Mouse (Mus musculus): ENCODE results near the gene Pcnx. TPM values are rescaled to one million over a fixed set of nuclear protein-coding genes. Genes with fewer than 3 reads are reported as not detected.

The Pcnx gene
- polyA plus RNA-seq, 1 experiment: 39.9 TPM

DNA sequence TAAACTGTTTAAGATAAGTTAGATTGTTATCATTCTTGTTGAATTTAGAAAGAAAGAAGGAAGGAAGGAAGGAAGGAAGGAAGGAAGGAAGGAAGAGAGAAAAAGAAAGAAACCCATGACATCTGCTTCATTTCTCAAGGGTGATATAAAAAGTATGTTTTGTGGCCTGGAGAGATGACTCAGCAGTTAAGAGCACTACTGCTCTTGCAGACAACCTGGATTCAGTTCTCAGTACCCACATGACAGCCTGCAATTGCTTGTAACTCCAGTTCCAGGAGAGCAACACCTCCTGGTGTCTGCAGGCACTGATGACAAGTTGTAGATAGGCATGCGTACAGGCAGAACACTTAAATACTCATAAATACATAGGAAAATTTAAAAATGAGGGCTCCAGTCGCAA is 105.6 kb downstream of the Pcnx start:
- no peaks in the 10 kb centered on the region for H3K4me1 ChIP-seq (ENCODE audit: control insufficient read depth, insufficient read depth, low read length)
- TF ChIP-seq CTCF (IDR thresholded peaks at IDR 0.05; ENCODE audit: extremely low read depth, insufficient read depth, low read length): no peak
- TF ChIP-seq POLR2A (IDR thresholded peaks at IDR 0.05; ENCODE audit: extremely low read depth, insufficient read depth, low read length): no peak
- no peak overlapping the region for H3K27ac ChIP-seq (ENCODE audit: insufficient read depth, low read length)
- H3K4me3 ChIP-seq (ENCODE audit: insufficient read depth, low read length): no peak overlapping the region

DNA sequence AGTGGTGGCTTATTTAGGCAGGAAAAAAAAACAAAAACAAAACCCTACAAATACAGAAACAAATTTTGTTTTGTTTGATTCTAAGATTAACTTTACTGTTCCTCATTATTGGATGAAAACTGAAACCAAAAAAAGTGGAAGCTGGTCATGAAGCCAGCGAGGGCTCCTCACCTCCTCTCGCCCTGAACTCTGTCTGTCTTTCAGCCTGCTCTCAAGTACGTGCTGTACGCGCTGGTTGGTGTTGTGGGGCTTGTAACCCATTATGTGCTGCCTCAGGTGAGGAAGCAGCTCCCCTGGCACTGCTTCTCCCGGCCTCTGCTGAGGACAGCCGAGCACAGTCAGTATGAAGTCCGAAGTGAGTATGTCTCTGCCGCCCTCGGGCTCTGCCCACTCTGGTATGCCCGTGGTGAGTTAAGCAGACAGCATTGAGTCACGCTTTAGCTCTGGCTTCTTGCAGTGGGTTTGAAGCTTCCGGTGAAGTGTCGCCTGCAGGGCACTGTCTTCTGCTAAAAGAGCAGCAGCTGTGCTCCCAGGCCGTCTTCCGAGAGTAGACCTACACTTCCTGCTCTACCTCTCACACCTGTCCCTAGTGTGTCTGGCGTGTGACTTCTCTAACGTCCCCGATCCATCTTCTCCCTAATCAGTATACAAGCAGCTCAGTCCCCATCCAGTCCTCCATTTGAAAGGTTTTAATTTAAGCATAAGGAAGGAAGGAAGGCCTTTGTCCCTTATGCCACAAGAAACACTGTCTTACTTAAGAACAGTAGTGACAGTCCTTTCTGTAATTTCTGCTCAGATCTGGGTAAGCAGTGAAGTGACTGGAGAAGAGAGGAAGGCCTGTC is 111.4 kb downstream of the Pcnx start:
- TF ChIP-seq CTCF (IDR thresholded peaks at IDR 0.05; ENCODE audit: extremely low read depth, insufficient read depth, low read length): no peak
- TF ChIP-seq POLR2A (IDR thresholded peaks at IDR 0.05; ENCODE audit: extremely low read depth, insufficient read depth, low read length): no peak

DNA sequence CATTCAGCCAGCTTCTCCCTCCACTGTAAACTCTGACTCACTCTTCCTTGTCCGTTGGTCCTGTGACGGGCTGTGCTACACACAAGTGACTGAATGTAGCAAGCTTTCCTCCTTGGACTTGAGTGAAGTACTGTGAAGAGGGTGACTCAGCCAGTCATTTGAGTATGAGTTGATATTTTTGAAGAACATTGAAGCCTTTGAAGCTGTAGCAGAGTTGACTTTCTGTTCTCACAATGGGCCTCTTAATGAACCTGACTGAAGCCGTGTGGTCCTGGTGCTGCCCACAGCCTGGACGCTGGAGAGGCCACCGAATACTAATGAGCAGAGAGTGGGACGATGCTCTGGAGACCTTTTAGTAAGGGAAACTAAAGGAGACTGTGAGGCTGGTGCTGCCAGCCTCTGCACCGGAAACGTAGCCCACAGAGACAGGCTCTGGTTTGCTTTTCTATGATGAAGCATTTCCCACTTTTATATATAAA is 112.1 kb downstream of the Pcnx start:
- no peak overlapping the region for H3K27ac ChIP-seq (ENCODE audit: insufficient read depth, low read length)
- no peak overlapping the region for H3K4me3 ChIP-seq (ENCODE audit: insufficient read depth, low read length)
- H3K4me1 ChIP-seq (ENCODE audit: control insufficient read depth, insufficient read depth, low read length): no peaks in the 10 kb centered on the region
- TF ChIP-seq POLR2A (IDR thresholded peaks at IDR 0.05; ENCODE audit: extremely low read depth, insufficient read depth, low read length): no peak
- TF ChIP-seq CTCF (IDR thresholded peaks at IDR 0.05; ENCODE audit: extremely low read depth, insufficient read depth, low read length): no peak

More for the DNA sequence above, 111.4 kb downstream of the Pcnx start:
- no peak overlapping the region for H3K27ac ChIP-seq (ENCODE audit: insufficient read depth, low read length)
- H3K4me3 ChIP-seq (ENCODE audit: insufficient read depth, low read length): no peak overlapping the region
- no peaks in the 10 kb centered on the region for H3K4me1 ChIP-seq (ENCODE audit: control insufficient read depth, insufficient read depth, low read length)

DNA sequence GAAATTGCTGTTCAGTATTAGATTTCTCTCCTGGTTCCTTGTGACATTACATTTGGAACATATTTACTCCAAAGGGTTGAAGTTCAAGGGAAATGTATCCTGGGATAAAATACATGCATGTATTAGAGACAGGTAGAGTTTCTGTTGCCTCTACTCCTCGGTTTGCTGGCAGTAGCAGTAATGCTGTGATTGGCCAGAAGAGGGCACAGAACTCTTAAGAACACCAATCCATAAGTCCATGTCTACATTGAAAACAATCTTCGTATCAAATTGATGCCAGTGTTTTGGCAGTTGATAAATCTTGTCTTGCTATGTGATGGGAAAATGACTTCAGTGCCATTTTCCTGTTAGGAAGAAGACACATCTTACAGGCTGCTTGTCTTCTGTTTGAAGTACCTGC is 115.0 kb downstream of the Pcnx start:
- no peak for TF ChIP-seq POLR2A (IDR thresholded peaks at IDR 0.05; ENCODE audit: extremely low read depth, insufficient read depth, low read length)
- TF ChIP-seq CTCF (IDR thresholded peaks at IDR 0.05; ENCODE audit: extremely low read depth, insufficient read depth, low read length): peak; percentile 44
- no peaks in the 10 kb centered on the region for H3K4me1 ChIP-seq (ENCODE audit: control insufficient read depth, insufficient read depth, low read length)
- no peak overlapping the region for H3K4me3 ChIP-seq (ENCODE audit: insufficient read depth, low read length)
- H3K27ac ChIP-seq (ENCODE audit: insufficient read depth, low read length): no peak overlapping the region

DNA sequence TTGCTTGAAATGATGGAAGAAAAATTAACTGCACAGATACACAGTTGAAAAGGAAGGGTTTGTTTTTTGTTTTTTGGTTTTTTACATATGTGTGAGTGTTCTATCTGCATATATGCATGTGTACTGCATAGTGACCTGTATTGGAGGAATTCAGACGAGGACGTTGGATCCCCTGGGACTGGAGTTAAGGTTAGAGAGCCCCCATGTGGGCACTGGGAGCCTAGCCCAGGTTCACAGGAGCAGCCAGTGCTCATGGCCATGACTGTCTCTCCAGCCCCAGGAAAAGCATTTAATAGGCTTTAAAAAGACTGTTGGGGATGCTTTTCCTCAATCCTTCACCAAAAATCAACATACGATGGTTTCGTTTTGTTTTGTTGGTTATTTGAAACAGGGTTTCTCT is 117.5 kb downstream of the Pcnx start:
- Histone ChIP-seq H3K4me3 (ENCODE audit: insufficient read depth, low read length) (no peak overlapping the region), H3K27ac (ENCODE audit: insufficient read depth, low read length) (no peak overlapping the region), H3K4me1 (ENCODE audit: control insufficient read depth, insufficient read depth, low read length) (no peaks in the 10 kb centered on the region)
- peak; percentile 35 for TF ChIP-seq CTCF (IDR thresholded peaks at IDR 0.05; ENCODE audit: extremely low read depth, insufficient read depth, low read length)
- TF ChIP-seq POLR2A (IDR thresholded peaks at IDR 0.05; ENCODE audit: extremely low read depth, insufficient read depth, low read length): no peak

DNA sequence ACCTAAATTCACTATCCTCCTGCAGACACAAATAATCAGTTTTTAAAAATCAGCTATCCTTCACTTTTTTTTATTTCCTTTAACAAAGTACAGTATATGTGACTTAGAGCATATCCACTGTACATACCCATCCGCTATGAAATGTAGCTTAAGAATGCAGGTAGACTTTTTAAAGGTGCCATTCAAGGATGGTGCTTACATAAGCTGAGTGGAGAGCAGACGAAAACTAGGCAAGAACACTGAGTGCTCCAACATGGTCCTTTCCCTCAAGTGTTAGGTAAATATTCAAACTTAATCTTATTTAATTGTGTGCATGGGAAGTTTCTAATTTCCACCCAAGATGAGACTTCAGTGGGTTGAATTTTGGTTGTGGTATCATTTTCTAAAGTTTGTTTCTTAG is 119.5 kb downstream of the Pcnx start:
- Histone ChIP-seq H3K4me1 (ENCODE audit: control insufficient read depth, insufficient read depth, low read length) (no peaks in the 10 kb centered on the region), H3K27ac (ENCODE audit: insufficient read depth, low read length) (no peak overlapping the region), H3K4me3 (ENCODE audit: insufficient read depth, low read length) (no peak overlapping the region)
- TF ChIP-seq POLR2A (IDR thresholded peaks at IDR 0.05; ENCODE audit: extremely low read depth, insufficient read depth, low read length) (no peak), CTCF (IDR thresholded peaks at IDR 0.05; ENCODE audit: extremely low read depth, insufficient read depth, low read length) (no peak)

DNA sequence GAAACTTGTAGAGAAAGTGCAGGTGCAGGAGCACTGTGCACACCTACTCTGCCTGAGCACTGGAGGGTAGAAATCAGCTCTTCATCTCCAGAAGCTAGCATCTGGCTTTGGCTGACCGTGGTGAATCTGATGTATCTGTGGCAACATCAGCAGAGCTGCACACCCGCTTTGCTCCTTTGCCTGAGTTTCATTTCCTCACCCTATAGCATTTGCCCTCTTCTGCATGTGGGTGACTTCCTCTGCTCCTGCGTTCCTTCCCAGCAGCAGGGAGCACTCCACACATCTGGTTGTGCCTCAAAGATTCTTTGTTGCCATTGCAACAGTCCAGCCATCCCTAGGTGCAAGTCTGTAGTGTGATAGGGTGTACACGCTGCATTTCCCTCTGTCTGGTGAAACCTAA is 132.3 kb downstream of the Pcnx start:
- Histone ChIP-seq H3K4me3 (ENCODE audit: insufficient read depth, low read length) (no peak overlapping the region), H3K27ac (ENCODE audit: insufficient read depth, low read length) (no peak overlapping the region), H3K4me1 (ENCODE audit: control insufficient read depth, insufficient read depth, low read length) (no peaks in the 10 kb centered on the region)
- TF ChIP-seq POLR2A (IDR thresholded peaks at IDR 0.05; ENCODE audit: extremely low read depth, insufficient read depth, low read length): no peak
- no peak for TF ChIP-seq CTCF (IDR thresholded peaks at IDR 0.05; ENCODE audit: extremely low read depth, insufficient read depth, low read length)

DNA sequence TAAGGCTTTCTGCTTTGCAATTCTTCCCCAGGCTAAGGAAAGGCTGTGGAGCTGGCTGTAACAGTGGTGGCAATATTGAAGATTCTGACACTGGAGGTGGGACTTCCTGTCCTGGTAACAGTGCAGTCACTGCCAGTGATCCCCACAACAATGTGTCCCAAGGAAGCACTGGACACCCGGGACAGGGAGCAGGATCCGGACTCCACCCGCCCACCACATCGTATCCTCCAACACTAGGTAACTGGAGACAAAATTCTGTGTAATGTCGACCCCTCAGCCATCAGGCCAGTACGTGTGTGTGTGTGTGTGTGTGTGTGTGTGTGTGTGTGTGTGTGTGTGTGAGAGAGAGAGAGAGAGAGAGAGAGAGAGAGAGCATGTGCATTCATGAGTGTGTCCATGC is 133.2 kb downstream of the Pcnx start:
- no peak for TF ChIP-seq POLR2A (IDR thresholded peaks at IDR 0.05; ENCODE audit: extremely low read depth, insufficient read depth, low read length)
- TF ChIP-seq CTCF (IDR thresholded peaks at IDR 0.05; ENCODE audit: extremely low read depth, insufficient read depth, low read length): no peak
- no peak overlapping the region for H3K27ac ChIP-seq (ENCODE audit: insufficient read depth, low read length)
- no peak overlapping the region for H3K4me3 ChIP-seq (ENCODE audit: insufficient read depth, low read length)
- no peaks in the 10 kb centered on the region for H3K4me1 ChIP-seq (ENCODE audit: control insufficient read depth, insufficient read depth, low read length)

DNA sequence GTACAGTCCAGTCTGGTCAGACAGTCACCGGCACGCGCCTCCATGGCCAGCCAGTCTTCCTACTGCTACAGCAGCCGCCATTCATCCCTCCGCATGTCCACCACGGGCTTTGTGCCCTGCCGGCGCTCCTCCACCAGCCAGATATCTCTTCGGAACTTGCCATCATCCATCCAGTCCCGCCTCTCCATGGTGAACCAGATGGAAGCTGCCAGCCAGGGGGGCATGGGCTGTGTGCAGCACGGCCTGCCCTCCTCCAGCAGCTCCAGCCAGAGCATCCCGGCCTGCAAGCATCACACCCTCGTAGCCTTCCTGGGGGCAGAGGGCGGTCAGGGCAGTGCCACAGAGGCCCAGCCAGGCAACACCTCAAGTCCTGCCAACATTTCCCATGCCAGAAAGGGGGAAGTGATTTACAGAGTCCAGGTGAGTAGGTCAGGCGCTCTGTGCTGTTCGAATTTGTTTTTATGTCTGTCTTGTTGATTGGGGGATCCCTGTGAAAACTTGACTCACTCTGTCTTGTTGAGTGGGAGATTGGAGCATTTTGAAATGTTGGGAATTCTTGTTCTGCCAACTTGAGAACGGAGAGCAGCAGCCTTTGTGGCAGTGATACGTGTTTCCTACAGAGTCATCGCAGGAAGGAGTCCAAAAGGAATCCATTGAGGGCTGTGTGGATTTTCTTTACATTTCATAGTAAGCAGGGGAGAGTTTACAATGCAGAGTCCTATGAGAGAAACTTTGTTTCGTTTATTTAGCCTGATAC is 135.3 kb downstream of the Pcnx start:
- Histone ChIP-seq H3K4me1 (ENCODE audit: control insufficient read depth, insufficient read depth, low read length) (no peaks in the 10 kb centered on the region), H3K4me3 (ENCODE audit: insufficient read depth, low read length) (no peak overlapping the region), H3K27ac (ENCODE audit: insufficient read depth, low read length) (no peak overlapping the region)
- TF ChIP-seq POLR2A (IDR thresholded peaks at IDR 0.05; ENCODE audit: extremely low read depth, insufficient read depth, low read length) (no peak), CTCF (IDR thresholded peaks at IDR 0.05; ENCODE audit: extremely low read depth, insufficient read depth, low read length) (no peak)
